Mouse (Mus musculus) common myeloid progenitor, adult 5-6 weeks (primary cell): ENCODE measurements around the gene Eps8l2. TPM values are rescaled to one million over a fixed set of nuclear protein-coding genes. Genes with fewer than 3 reads are reported as not detected.

Experiments used
- ATAC-seq: replicated peaks from 2 replicates; pipeline ENCODE4 v1.8.0; 2016; ENCODE audit warnings: low read depth, mild to moderate bottlenecking, moderate TSS enrichment, inconsistent platforms; ENCODE audit not compliant: poor library complexity, severe bottlenecking
- total RNA-seq: library from RNA; stranded (forward); fragments of 200-1000, 187-1606 nt; gene quantifications from 2 replicates; pipeline ENCODE4 v1.2.3, GENCODE M21; 2017

Gene Eps8l2
- total RNA-seq, 1 experiment from 2014 or later: 1.1 TPM

DNA sequence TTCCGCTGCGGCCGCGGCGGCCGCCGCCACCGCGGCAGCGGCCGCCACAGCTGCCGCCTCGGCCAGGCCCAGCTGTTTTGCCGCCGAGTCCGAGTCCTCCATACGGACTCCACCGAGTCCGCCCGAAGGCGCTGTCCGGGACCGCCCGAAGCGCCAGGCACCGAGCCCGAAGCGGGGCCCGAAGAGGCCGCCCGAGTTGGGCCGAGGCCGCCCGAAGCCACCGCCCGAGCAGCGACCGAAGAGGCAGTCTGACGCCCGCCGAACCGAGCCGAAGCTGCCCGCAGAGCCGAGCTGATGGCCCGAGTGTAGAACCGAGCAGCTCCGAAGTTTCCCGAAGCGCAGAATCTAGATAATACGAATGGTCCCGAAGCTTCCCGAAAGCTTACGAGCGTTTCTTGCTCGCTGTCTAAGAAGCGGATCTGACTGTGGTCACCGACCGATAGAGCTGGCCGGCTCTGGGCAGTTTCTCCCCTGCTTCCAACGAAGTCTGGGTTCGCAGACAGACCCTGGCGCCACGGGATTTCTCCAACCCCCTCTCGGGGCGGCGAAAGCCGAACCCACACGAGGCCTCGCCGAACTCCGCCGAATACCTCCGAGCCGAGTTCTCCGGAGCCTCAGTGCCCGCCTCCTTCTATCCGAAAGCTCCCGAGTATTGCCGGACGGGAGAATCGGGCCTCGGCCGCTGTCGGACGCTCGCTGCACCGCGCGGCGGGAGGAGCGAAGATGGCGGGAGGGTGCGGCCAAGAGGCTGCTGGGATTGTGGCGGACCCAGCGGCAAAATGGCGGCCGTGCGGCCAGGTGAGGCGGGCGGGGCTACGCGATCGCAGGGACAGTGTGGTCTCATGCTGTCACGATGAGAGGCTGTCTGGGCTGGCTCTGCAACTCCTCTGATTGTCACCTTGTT is 11.0 kb upstream of the Eps8l2 start, which contains the start of the genes Deaf1 and Tmem80:
Deaf1 (minus strand) TSS at position 222 of the 904 bp plus-strand sequence.
Tmem80 (plus strand) TSS at position 271 of the 904 bp plus-strand sequence.
- peak; percentile 92 for ATAC-seq

DNA sequence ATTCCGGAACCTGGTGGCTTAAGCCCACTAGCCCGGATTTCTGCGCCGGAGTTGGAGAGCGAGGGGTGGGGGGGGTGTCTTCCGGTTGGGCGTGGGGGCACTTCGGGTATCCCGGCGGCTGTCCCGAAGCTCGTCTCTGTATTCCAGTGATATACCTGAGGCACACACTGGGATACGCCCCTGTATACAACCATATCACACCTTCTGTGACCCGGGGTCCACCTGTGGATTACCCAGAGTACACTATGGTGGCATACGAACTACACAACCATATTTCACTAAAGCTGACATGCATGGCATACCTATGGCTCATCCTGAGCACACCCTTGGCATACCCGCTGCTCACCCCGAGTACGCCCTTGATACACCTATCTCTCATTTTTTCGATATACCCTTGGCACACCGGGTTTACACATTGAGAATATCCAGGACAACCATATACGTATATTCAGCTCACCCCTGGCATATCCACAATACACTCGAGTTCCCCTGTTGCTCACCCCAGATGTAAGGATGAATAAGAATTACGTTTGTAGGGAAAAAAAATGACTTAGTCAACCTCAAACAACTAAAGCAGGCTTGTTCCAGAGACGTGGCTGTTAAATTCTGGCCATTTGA is 10.2 kb upstream of the Eps8l2 start:
- ATAC-seq: no peak

DNA sequence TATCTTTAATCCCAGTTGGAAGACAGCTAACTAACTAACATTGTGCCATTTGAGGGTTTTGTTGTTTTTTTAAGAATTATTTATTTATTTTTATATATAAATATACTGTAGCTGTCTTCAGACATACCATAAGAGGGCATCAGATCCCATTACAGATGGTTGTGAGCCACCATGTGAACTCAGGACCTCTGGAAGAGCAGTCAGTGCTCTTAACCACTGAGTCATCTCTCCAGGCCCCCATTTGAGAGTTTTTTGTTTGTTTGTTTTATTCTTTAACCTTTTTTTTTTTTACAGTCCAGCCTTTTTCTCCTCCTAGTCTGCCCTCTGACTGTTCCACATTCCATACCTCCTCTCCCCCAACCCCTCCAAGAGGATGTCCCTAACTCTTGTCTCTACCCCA is 8.0 kb upstream of the Eps8l2 start:
- no peak for ATAC-seq

DNA sequence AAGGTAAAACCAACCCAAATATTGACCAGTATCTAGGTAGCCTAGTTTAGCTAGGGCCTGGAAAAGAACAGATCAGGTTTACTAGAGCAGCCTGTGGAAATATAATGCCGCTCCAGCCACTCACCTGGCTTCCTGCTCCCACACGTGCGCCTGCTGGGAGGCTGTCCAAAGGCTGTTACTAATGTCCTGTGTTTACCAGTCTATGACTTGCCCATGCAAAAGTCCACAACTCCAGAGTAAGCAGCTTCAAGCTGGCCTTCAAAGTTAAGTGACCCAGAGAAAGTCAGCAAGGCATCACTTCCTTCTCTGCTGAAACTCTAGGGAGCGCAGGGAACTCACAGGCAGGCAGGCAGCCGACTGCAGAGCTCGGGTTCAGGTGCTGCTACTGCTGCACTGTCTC is 6.7 kb upstream of the Eps8l2 start:
- ATAC-seq: no peak

DNA sequence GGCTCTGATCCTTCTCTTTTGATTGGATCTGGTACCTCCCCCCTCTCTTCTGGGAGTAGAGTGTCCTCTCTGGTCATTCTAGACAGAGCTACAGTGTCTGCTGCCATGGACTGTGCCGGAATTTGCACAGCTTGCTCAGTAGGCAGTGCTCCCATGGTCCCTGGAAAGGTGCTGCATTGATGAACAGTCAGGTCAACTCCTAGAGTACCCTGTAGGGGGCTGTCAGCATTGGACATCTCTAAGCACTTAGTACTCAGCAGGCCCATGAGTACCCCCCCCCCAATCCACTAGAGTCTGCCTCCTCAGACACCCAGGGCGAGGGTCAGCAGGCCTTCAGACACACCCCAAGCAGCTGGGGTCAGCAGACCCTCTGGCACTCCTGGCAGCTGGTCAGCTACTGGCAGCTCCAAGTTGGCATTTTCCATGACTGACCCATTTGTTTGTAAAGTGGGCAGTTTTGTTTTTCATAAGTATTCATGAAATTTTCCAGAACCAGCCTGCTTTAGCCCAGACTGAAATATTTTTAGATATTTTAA is 3.6 kb upstream of the Eps8l2 start:
- no peak for ATAC-seq

DNA sequence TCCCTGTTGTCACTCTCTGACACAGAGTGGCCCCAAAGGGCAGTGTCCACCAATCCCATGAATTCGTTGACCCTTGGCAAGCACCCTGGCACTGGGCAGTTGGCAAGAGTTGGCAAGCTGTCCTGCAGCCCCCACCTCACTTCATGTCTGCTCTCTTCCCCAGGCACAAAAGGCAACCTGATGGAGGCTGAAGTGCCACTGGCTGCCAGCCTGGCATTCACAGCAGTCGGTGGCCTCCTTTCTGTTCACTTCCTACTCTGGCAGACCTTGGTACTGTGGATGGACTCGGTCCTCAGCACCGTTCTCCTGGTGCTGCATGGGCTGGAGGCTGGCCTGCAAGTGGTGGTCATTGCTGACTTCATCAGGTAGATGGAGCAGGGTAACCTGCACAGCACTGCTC is 3.0 kb upstream of the Eps8l2 start:
- ATAC-seq: no peak

DNA sequence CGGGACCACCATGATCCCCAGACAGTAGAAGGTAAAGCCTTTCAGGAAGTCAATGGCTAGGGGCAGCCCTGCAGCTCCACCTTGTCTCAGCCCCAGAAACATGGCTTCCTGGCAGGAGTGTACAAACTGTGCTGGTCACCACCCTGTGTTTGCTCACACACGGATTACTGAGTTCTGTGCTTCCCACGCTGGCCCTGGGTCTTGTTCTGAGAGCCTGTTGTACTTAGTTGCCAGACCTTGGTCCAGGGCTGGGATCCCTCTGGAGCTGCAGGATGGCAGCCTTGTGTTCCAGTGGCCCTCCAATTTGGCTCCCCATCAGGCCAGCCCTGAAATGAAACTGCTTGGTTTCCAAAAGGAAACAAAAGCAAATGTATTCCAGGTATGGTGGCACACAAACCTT is 2.4 kb upstream of the Eps8l2 start:
- no peak for ATAC-seq

DNA sequence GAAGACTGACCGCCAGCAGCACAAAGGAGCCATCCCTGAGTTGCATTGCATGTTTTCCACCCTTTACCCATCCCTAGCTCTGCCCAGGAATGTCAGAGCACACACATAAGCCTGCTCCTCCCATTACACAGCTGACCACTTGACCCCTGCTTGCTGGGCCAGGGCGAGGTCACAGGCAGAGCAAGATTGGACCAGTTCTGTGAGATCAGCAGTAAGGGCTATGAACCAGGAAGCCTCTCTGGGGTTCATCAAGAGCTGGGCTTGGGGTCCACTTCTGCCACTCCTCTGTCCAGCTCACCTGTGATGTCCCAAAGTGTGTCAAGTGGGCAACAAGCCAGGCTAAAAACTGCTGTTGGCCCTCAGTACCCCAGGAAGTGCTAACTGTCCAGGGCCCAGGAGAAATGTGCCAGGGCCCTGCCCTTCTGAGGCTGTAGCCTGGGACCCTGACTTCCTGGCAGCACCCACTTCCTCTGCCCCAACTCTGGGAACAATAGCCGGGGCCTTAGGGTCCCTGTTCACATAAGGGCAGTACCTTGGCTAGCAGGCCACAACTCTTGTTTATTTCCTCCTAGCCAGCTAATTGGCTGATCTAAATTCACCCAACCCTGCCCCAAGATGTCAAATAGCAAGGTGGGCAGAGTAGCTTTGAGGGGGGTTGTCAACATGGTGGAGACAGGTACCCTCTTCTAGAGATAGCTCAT is 814 bp upstream of the Eps8l2 start:
- no peak for ATAC-seq

DNA sequence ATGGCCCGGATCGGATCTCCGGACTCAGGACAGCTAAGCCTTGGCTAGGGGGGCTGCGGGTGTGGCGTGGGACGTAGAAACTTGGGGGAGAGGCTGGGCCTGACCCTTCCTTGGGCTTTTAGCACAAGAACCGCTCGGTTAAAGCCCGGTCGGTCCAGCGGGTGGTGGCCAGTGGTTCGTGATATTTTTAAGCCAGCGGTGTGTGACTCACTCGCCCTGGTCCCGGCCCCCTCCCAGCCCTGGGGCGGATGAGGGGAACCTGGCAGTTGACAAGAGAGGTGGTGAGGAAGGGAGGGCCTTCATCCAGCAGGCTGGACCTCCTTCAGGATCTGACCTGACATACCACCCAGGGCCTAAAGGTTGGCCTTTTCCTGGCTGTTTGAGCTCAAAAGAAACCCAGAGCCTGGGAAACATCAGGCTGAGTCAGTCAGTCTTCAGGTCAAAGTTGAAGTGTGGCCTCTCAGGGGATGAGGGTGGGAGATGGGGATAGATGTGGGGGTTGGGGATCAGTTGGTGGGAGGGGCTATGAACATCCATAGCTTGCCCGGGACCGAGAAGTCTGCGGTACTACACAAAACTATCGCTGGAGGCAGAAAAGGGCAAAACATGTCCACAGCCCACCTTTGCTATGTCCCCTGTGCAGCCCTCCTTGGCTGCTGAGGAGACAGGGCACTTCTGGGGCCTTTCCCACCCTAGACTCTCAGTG is 688 bp downstream of the Eps8l2 start:
- 0 out of 2 replicates have a peak, but pooled peaks have one; percentile 2 for ATAC-seq

DNA sequence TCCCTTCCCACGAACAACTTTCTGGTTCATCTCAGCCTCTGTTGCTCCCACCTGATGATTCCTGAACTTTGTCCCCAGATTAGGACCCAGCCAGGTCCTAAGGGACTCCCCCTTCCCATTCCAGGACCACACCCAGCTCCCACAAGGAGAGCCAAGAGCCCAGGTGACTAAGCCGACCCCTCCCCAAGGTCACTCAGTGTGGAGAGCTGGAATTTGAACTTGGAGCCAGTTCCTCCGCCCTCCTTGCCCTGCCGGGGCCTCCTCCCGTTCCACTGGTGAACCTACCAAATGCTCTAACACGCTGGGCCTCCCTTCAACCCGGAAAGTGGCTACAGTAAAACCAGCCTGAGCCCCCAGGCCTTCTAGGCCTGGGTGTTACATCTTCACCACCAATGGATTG is 1.3 kb downstream of the Eps8l2 start:
- ATAC-seq: no peak

DNA sequence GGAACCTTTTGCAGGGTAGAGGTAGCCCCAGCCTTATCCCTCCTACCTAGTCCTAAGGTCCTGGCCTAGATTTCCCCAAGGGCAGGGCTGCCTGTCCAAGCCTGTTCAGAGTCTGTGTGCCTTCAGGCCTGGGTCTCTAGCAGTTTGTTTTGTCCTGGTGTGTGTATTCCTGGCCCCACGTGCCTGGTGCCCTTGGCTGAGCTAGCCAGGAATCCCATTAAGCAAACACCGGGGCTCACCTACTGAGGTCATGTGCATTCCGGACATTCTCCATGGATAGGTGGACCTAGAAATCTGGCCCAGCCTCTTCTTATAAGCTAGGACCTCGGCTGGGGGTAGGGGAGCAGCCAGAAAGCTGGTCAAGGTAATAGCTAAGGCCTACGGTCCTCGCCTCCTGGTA is 1.8 kb downstream of the Eps8l2 start:
- ATAC-seq: no peak

DNA sequence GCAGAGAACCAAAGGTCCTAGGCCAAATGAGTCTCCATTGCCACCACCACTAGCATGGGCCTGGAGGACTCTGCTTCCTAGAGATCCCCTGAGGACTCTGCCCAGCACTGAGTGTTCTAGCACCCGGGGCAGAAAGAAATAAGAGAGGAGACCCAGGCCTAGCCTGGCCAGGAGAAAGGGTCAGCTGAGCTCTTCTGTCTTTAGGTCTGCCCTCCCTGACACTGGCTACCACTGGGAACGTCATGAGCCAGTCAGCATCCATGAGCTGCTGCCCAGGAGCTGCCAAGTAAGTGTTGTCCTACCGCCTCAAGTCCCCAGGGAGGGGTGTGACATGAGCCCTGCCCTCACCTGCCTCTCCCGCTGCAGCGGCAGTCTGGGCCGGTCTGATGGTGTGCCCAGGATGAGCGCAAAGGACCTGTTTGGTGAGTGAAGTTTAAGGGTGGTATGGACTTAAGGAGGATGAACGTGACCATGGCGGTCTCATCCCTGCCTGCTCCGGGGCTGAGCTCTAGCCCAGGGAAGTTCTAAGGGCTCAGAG is 3.1 kb downstream of the Eps8l2 start:
- no peak for ATAC-seq

DNA sequence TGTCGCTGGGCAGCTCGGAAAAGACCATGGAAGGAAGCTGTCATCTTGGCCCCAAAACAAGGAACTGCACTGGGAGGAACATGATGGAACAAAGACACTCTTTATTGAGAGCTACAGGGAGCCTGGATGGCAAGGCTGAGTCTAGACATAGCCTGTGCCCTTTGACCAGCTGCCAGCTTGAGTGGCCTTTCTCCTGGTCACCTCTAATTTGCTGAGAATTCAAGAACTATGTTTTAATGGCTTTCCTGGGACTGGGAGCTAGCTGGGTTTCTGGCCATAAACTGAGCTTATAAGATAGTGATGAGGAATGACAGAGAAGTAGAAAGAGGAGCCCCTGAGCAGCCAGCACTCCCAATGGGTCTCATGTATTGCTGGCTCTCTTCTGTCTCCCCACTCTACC is 4.5 kb downstream of the Eps8l2 start:
- ATAC-seq: no peak

DNA sequence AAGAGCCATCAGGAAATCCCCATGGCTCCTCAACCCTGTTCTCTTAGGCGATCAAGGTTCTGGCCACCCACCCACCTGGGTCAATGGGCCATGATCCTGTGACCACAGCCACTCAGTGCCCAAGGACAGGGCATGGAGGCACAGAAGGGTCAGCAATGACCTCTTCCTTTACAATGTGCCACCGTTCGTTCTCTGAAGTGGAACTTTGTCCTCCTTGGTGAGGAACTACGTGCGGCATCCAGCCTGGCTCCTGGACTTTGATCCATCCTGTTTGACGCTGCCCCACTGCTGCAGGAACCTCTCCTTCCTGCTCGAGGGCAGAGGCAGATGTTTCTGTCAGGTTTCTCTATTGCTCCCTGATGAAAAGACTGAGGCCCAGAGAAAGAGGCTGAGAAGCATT is 5.0 kb downstream of the Eps8l2 start:
- no peak for ATAC-seq

DNA sequence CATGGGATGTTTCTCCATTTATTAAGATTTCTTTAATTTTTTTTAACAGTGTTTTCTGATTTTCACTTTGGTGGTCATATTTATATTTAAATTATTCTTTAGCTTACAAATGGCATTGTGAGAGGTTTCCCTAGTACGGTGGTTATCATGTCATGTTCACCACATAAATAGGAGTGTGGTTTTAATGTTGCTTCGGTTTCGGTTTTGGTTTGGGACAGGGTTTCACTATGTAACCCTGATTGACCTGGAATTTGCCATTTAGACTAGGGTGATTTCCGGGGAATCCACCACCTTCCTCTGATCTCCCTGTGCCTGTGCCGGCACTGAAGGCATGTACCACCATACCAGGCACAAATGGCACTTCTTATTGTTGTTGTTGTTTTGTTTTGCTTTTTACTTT is 6.1 kb downstream of the Eps8l2 start:
- 0 out of 2 replicates have a peak, but pooled peaks have one; percentile 52 for ATAC-seq

DNA sequence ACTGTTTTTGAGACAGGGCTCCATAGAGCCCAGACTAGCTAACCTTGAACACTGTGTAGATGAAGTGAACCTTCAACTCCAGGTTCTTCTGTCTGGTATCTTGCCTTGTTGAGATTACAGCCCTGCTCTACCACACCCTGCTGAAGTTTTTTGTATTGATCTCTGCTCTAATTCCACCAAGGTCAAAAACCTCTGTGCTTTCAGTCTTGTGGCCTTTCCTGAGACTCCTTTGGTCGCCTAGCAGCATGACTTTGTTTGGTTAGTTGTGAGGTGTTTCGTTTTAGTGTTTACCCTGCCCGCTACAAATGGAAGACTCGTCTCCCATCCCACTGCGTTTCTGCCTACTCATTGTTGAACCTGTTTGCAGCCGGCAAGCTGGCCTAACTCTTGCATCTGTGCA is 12.4 kb downstream of the Eps8l2 start:
- no peak for ATAC-seq

DNA sequence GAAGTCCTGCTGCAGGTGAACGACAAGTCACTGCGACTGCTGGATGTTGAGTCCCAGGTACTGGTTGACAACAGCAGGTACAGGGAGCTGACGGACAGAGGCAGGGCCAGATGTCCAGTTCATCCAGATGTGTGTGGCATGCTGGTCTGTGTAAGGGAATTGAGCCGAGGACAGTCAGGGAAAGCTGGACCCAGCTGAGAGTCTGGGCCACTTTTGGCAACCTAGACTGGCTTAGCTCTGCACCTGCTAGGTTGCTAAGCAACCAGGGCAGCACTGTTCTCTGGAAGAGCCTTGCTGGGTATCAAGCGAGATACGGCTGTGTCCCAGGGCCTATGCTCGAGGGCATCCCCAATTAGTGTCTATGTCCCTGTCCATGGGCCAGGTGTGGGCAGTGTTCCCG is 16.4 kb downstream of the Eps8l2 start:
- no peak for ATAC-seq

DNA sequence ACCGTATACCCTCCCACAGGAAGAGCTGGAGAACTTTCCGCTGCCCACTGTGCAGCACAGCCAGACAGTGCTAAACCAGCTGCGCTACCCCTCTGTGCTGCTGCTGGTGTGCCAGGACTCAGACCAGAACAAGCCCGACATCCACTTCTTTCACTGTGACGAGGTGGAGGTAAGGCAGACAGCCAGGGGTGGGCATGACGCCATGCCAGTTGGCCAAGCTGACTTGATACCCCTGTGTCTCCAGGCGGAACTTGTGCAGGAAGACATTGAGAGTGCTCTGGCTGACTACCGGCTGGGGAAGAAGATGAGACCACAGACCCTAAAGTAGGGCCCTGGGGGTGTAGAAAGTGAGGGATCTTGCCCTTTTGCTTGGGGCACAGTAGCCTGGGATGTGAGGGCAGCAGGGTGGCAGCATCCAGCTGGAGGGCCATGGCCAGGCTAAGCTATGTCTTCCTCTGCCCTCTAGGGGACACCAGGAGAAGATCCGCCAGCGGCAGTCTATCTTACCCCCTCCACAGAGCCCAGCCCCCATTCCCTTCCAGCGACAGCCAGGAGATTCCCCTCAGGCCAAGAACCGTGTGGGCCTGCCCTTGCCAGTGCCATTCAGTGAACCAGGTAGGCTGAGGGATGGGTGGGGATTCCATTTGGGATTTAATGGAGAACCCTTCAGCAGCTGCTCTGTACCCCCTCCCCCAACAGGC is 17.1 kb downstream of the Eps8l2 start:
- ATAC-seq: peak; percentile 72

DNA sequence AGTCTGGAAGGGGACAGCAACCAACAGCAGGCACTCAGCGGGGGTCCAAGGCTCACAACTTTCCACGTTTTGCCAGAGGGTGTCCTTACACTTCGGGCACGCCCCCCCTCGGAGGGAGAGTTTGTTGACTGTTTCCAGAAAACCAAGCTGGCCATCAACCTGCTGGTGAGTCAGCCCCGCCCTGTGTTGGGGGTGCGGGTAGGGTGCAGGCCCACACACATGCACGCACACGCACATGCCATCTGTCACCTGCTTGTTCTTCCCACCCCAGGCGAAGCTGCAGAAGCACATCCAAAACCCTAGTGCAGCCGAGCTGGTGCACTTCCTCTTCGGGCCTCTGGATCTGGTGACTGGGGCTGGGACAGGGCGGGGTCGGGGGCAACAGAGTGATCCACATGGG is 18.3 kb downstream of the Eps8l2 start:
- ATAC-seq: no peak
